Mouse (Mus musculus) brain, adult 2 months (tissue): Measurements from ENCODE around the gene Nthl1.

Experiments used
- DNase-seq: peaks from one replicate; pipeline ENCODE4 v3.0.0; 2011; ENCODE audit warnings: low read depth, low spot score

The Nthl1 gene

GRCm38 (mm10) chr17:24628646-24629045, 3.8 kb upstream of the Nthl1 start:
- peak; percentile 80 for DNase-seq

GRCm38 (mm10) chr17:24630072-24630471, 2.4 kb upstream of the Nthl1 start:
- peak; percentile 82 for DNase-seq

GRCm38 (mm10) chr17:24632813-24633449, 451 bp downstream of the Nthl1 start:
- DNase-seq: peak; percentile 59

GRCm38 (mm10) chr17:24633831-24634230, 1.4 kb downstream of the Nthl1 start:
- DNase-seq: no peak

- DNase-seq: peak; percentile 89
These were observed 2.5 kb downstream of the Nthl1 start for GRCm38 (mm10) chr17:24635024-24635423.

- DNase-seq: no peak
These were observed 3.2 kb downstream of the Nthl1 start for GRCm38 (mm10) chr17:24635694-24636093.

GRCm38 (mm10) chr17:24636781-24637481, 4.5 kb downstream of the Nthl1 start:
- no peak for DNase-seq

- DNase-seq: no peak
These were observed 5.7 kb downstream of the Nthl1 start for GRCm38 (mm10) chr17:24638214-24638613.

- no peak for DNase-seq
These were observed 6.4 kb downstream of the Nthl1 start for GRCm38 (mm10) chr17:24638840-24639239.

- DNase-seq: no peak
These were observed 7.1 kb downstream of the Nthl1 start for GRCm38 (mm10) chr17:24639571-24639988.

- DNase-seq: no peak
These were observed 7.6 kb downstream of the Nthl1 start for GRCm38 (mm10) chr17:24640119-24640518.

- DNase-seq: no peak
These were observed 8.1 kb downstream of the Nthl1 start for GRCm38 (mm10) chr17:24640581-24640980.

GRCm38 (mm10) chr17:24641944-24642343, 9.5 kb downstream of the Nthl1 start:
- DNase-seq: no peak

GRCm38 (mm10) chr17:24642791-24643343, 10.4 kb downstream of the Nthl1 start:
- no peak for DNase-seq

- DNase-seq: no peak
These were observed 11.7 kb downstream of the Nthl1 start for GRCm38 (mm10) chr17:24644030-24644715.

- peak; percentile 77 for DNase-seq
These were observed 12.6 kb downstream of the Nthl1 start for GRCm38 (mm10) chr17:24644875-24645721.

- no peak for DNase-seq
These were observed 13.4 kb downstream of the Nthl1 start for GRCm38 (mm10) chr17:24645916-24646315.

- no peak for DNase-seq
These were observed 13.9 kb downstream of the Nthl1 start for GRCm38 (mm10) chr17:24646381-24646780.

GRCm38 (mm10) chr17:24647493-24647892, 15.0 kb downstream of the Nthl1 start:
- DNase-seq: no peak

- peak; percentile 63 for DNase-seq
These were observed 16.4 kb downstream of the Nthl1 start for GRCm38 (mm10) chr17:24648731-24649377.

- DNase-seq: peak; percentile 72
These were observed 17.1 kb downstream of the Nthl1 start for GRCm38 (mm10) chr17:24649581-24650069.
